Mouse (Mus musculus): Measurements from ENCODE around the gene Brpf1.

Gene Brpf1

DNA sequence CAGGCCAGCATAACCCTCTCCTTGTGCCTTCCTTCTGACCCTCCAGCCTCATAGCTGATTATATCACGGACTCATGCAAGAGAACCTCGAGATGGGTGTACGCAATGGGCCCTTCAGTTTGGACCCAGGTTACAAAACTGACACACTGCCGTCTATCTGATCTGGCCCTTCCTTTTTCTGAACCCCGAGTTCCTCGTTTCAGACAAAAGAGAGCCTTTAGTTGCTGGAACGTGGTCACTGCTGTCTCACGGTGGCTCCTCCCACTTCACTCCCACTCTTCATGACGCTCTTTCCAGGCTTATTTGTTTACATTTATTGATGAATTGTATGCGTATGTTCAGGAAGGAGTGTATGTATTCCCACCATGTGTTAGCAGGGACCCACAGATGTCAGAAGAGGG is 44.7 kb downstream of the Brpf1 start:
- in situ Hi-C loops (cut with MboI, MseI), result no loop called here

DNA sequence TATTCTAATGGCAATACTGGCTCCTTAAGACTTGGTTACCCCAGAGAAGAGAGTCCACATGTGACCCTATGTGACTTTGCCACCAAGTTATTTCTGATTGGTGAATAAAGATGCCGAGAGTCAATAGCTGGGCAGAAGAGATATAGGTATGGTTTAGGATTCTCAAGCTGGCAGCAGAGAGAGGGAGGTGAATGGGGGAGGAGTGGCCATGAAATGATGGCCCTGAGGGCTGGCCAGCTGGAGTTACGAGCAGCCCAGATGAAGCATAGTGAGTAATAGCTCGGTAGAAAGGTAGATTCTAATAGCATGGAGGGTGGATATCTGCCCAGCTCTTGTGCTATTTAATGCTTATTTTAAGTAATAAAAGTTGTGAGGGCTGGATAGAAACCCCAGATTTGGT is 45.9 kb downstream of the Brpf1 start:
- in situ Hi-C loops (cut with MboI, MseI), result no loop called here

DNA sequence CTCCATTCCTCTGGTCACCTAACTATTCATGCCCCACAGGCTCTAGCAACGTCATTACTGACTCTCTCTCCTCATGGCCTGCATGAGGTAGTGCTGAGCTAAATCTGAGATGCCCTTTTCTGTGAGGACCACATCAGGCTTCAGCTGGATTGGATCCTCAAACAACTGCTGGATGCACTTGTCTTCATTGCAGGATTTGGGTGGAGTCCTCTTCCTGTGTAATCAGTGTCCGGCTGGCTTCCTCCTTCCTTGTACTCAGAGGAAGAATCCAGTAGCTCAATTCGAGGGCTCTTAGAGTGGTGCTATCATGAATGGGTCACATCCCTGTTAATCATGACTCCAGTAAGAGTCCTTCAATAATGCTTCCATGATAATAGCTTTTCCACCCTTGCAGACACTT is 46.8 kb downstream of the Brpf1 start:
- in situ Hi-C loops (cut with MboI, MseI), result no loop called here

DNA sequence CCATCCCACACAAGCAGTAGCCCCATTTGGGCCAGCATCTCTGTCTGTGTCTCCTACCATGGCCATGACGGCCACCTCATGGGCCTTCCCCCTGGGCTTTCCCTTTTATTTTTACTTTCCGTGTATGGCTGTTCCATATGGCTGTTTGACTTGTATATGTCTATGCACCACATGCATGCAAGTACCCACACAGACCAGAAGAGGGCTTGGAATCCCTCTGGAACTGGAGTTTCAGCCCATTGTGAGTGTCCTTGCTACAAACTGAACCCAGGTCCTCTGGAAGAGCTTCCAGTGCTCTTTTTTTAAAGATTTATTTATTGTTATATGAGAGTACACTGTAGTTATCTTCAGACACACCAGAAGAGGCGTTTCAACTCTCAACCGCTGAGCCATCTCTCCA is 54.5 kb downstream of the Brpf1 start:
- in situ Hi-C loops (cut with MboI, MseI), result no loop called here

DNA sequence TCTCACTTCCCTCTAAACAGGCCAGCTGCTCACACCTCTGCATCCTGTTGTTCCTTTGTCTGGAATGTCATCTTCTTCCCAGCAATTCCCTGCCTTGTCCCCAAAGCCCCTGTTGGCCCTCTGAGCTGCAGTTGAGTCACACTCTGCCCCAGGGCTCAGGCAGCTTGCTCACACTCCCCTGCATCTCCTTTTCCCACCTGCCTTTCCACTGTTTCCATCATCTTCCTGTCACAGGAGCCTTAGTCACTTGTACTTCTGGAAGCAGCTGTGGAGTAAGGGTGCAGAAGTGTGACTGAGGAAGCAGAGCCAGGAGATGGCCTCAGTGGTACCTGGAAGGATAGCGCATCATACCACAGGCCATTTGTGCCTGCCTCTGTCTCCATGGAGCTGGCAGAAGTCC is 55.3 kb downstream of the Brpf1 start:
- in situ Hi-C loops (cut with MboI, MseI), result no loop called here

DNA sequence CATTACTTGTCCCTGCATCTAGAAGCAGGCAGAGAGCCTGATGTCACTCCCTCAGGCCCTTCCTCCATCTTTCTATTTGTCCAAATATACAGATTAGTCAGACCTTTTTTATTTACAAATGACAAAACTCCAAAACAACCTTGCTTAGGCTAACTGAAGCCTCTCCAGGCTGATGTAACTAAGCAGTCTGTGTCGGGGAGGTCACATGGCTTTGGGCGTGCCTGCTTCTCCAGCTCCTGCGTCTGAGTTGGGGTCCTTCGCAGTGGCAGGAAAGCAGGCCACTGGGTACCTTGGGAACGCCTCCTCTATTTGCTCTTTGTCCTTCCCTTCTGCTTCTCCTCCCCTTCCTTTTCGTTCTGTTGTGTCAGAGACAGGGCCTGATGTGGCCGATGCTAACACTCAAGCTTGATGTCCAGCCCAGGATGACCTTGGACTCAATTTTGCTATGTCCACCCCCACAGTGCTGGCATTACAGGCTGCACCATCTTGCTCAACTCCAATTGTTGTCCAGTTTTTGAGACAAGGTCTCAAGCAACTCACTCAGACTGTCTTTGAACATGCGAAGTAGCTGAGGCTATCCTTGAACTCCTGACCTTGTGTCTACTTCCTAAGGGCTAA is 57.7 kb downstream of the Brpf1 start:
- in situ Hi-C loops (cut with MboI, MseI), result no loop called here

DNA sequence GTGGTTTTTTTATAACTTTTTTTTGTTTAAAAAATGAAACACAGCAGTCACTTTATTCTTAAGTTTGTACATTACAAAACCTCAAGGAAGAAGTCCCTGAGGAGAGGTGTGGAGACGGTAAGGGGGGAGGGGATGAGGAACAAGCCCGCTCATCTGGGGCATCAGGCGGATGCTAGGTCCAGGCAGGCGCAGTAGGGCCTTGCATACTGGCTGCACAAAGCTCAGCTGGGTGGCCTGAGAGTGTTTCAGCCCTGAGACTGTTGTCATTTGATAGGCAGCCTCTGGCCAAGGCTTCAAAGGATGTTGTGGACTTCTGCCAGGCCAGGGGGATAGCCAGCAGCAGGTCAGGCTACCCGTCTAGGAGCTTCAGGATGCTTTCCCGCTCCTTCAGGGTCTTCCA is 59.7 kb downstream of the Brpf1 start:
- in situ Hi-C loops (cut with MboI, MseI), result no loop called here

DNA sequence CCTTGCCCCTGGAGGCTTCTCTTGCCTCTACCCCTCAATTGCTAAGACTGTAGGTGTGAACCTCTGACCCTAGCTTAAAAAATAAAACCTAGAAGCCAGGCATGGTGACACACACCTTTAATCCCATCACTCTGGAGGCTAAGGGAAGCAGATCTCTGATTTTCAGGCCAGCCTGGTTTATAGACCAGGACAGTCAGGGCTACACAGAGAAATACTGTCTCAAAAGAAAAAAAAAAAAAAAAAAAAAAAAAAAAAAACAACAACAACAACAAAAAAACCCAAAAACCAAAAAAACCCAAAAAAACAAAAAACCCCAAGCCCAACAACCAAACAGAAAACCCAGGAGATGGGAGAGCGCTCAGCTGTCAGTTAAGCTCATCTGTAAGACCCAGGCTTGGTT is 60.6 kb downstream of the Brpf1 start:
- in situ Hi-C loops (cut with MboI, MseI), result no loop called here

DNA sequence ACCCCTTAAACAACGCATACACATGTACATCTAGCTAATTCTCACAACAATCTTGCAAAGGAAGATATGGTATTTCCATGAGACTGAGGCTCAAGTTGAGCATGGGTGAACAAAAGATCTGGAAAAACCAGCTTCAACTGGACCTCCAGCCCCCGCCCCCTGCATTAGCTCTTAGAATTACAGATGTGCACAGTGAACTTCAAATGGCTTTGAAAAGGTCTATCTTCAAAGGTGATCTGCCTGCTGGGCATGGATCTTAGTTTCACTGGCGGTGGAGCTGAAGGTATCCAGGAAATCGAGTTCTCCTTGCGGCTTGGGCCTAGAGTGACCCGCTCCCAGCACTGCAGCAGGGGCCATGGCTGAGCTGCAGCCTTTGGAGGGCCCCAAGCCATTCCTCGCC is 61.2 kb downstream of the Brpf1 start:
- in situ Hi-C loops (cut with MboI, MseI), result no loop called here

DNA sequence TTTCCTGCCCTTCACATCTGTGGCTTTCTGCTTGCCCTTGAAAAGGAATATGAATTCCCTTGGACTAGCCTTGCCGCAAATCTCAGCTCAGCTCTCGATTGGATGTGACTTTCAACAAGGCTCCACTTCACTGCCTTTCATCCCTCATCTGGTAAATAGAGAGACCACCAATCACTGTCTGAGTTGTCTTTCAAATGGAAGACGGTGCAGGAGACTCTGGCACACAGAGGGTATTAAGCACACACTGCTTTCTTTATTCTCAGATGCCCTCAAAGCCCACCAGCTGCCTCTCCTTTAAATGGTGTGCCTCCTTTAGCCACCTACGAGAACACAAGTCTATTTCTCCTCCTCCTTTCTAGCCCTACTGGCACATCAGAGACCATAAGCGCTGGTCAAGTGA is 61.6 kb downstream of the Brpf1 start:
- in situ Hi-C loops (cut with MboI, MseI), result no loop called here

DNA sequence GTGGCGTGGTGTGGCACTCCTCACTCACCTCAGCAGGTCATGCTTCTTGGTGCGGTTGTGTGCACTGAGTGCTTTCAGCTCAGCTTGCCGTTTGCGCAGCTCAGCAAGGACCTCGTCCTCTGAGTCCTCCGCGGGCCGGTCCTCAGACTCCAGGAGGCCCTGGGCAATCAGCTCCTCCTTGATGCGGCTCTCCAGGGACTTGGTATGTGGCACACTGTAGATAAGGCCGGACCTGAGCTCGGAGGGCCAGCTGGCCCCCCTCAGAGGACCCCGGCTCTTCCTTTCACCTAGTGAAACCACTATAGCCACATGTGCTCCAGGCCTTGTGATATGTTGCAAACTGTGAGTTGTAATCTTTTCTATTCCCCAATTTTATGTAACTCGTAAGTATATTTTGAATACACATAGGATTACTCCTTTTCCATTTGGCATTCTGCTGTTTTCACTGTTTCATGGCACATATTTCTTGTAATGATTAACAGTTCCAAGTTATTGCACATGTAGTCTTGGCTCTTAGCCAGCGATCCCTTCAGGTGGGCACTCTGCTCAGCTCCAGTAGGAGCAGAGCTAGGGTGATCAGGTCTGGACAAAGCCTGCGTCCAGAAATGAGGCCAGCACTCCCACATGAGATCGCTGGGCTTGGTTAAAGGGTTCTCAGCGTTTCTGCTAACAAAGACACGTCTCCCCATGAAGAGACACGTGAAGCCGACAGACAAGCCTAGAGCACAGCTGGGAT is 63.4 kb downstream of the Brpf1 start:
- in situ Hi-C loops (cut with MboI, MseI), result no loop called here

DNA sequence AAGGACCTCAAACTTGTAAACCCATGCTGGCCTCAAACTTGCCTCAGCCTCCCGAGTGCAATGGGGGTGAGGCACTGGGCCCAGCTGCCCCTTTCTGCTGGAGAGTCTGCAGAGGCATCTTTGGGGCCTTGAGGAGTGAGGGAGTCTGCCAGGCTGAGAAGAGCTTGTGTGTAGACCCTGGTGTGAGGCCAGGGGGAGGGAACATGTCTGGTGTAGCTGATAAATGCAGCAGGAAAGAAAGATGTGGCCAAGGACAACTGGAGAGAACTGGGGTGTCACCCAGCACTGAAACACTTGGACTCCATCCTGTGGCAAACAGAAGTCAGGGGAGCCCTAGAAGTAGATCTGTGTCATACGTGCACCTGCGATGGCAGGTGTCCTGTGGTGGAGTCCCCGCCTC is 66.6 kb downstream of the Brpf1 start:
- in situ Hi-C loops (cut with MboI, MseI), result no loop called here
